Mouse (Mus musculus) ovary, postnatal 36 days (tissue): ENCODE results near the gene Snapc5.
"Not testable (repeated sequence)": the region's sequence is repeated elsewhere in the genome, so short reads cannot be mapped to it uniquely, and the experiment has no call there.

ENCODE experiments used
- DNase-seq: peaks from one replicate; pipeline ENCODE4 v3.0.0; 2022; ENCODE audit warnings: low spot score, mixed read lengths

The Snapc5 gene

GRCm38 (mm10) chr9:64178974-64179646 lies at the start of gene Snapc5:
Snapc5 (plus strand) TSS chr9:64179274.
- peak; percentile 88 for DNase-seq

- no peak for DNase-seq
These were observed 47.5 kb upstream of the Snapc5 start for GRCm38 (mm10) chr9:64131623-64132022.

GRCm38 (mm10) chr9:64138896-64139295 lies 40.2 kb upstream of the Snapc5 start:
- DNase-seq = peak; percentile 22

GRCm38 (mm10) chr9:64139879-64140278 lies 39.2 kb upstream of the Snapc5 start:
- no peak for DNase-seq

GRCm38 (mm10) chr9:64156641-64157040 lies 22.4 kb upstream of the Snapc5 start:
- no peak for DNase-seq

- no peak for DNase-seq
These were observed 18.6 kb upstream of the Snapc5 start for GRCm38 (mm10) chr9:64160471-64160870.

- not testable (repeated sequence) for DNase-seq
These were observed 9.1 kb upstream of the Snapc5 start for GRCm38 (mm10) chr9:64169967-64170366.

- no peak for DNase-seq
These were observed 6.8 kb upstream of the Snapc5 start for GRCm38 (mm10) chr9:64172145-64172815.

GRCm38 (mm10) chr9:64172816-64173665 lies 6.0 kb upstream of the Snapc5 start, which contains the start of the genes Zwilch and Rpl4:
Zwilch (minus strand) TSS chr9:64173104.
Rpl4 (plus strand) TSS chr9:64173375.
- peak; percentile 75 for DNase-seq

- DNase-seq = no peak
These were observed 5.3 kb upstream of the Snapc5 start for GRCm38 (mm10) chr9:64173666-64174220.

- DNase-seq = no peak
These were observed 4.7 kb upstream of the Snapc5 start for GRCm38 (mm10) chr9:64174341-64174740.

- no peak for DNase-seq
These were observed 4.3 kb upstream of the Snapc5 start for GRCm38 (mm10) chr9:64174766-64175165.

GRCm38 (mm10) chr9:64175378-64175777 lies 3.7 kb upstream of the Snapc5 start:
- no peak for DNase-seq

GRCm38 (mm10) chr9:64178610-64178973 lies 482 bp upstream of the Snapc5 start:
- DNase-seq = no peak

GRCm38 (mm10) chr9:64183295-64183694 lies 4.2 kb downstream of the Snapc5 start:
- DNase-seq = not testable (repeated sequence)

- no peak for DNase-seq
These were observed 5.2 kb downstream of the Snapc5 start for GRCm38 (mm10) chr9:64184166-64184840.

GRCm38 (mm10) chr9:64193879-64194278 lies 14.8 kb downstream of the Snapc5 start:
- no peak for DNase-seq

- DNase-seq = no peak
These were observed 16.5 kb downstream of the Snapc5 start for GRCm38 (mm10) chr9:64195554-64195953.

- DNase-seq = no peak
These were observed 18.4 kb downstream of the Snapc5 start for GRCm38 (mm10) chr9:64197524-64197923.

GRCm38 (mm10) chr9:64198068-64198762 lies 19.1 kb downstream of the Snapc5 start:
- DNase-seq = no peak
